In genomic region chr10:43490846-43491245, GRCm38 (mm10) we compare ENCODE assay signal across 13 mouse cellular contexts. TPM values are rescaled to one million over a fixed set of nuclear protein-coding genes. Genes with fewer than 3 reads are reported as not detected.
DNase-seq lines count a peak whose midpoint lies in the region; ATAC-seq and TF ChIP-seq lines count a peak whose summit lies in the region.
"Had no signal": no experiment of that assay in that cellular context is flagged by ENCODE, and none has a peak within 500 bp of the region (broad histone marks: within the 10 kb centered on the region; RNA-seq: fewer than 3 reads in every experiment).

No protein-coding gene starts in this region.

- no peak for ATAC-seq in kidney, embryonic 16.5 days (ENCODE audit: low FRiP score, low TSS enrichment)
- ATAC-seq in intestine, embryonic 14.5 days (replicated peaks; ENCODE audit: low FRiP score, low TSS enrichment, low read depth), result 0 out of 2 replicates have a peak, but pooled peaks have one; percentile 24
- peak; percentile 80 for ATAC-seq in liver, postnatal 0 days
- ATAC-seq in granulocyte monocyte progenitor cell, adult 5-6 weeks (replicated peaks; ENCODE audit: poor library complexity, severe bottlenecking), result no peak
- no peak for ATAC-seq in activated CD4-positive, CD25-positive, alpha-beta regulatory T cell, adult 4 months

- no peak for TF ChIP-seq CTCF in liver, postnatal 0 days (IDR thresholded peaks at IDR 0.05; ENCODE audit: low read depth)

- H3K4me1 ChIP-seq in kidney, embryonic 16.5 days (ENCODE audit: insufficient read depth, low read length), result peaks cover 24% of the 10 kb centered on the region
- H3K4me1 ChIP-seq in intestine, embryonic 14.5 days (replicated peaks; ENCODE audit: control insufficient read depth, insufficient read depth, low read length), result peaks cover 8% of the 10 kb centered on the region
- H3K4me1 ChIP-seq in liver, postnatal 0 days (ENCODE audit: insufficient read depth), result peaks cover 20% of the 10 kb centered on the region

- WGBS in kidney, embryonic 16.5 days, result 72% methylated on average over 5 of the region's 5 CpGs
- 80% methylated on average over 5 of the region's 5 CpGs for WGBS in intestine, embryonic 14.5 days
- 70% methylated on average over 5 of the region's 5 CpGs for WGBS in liver, postnatal 0 days (ENCODE audit: insufficient replicate concordance)

- TF ChIP-seq EP300 in liver, postnatal 0 days (IDR thresholded peaks at IDR 0.05; ENCODE audit: low read depth), result no peak

- H3K9me3 ChIP-seq in kidney, embryonic 16.5 days (ENCODE audit: low read length), result no peaks in the 10 kb centered on the region
- H3K9me3 ChIP-seq in intestine, embryonic 14.5 days (ENCODE audit: control insufficient read depth, low read length), result no peaks in the 10 kb centered on the region
- H3K9me3 ChIP-seq in liver, postnatal 0 days (ENCODE audit: low read length), result no peaks in the 10 kb centered on the region
- H3K9me3 ChIP-seq: forebrain, embryonic 12.5 days; limb, embryonic 13.5 days had no signal

- H3K9ac ChIP-seq in kidney, embryonic 16.5 days (replicated peaks; ENCODE audit: low read length), result no peak overlapping the region
- H3K9ac ChIP-seq in intestine, embryonic 14.5 days (ENCODE audit: low read length), result no peak overlapping the region
- H3K9ac ChIP-seq in liver, postnatal 0 days (replicated peaks), result no peak overlapping the region
- H3K9ac ChIP-seq: forebrain, embryonic 12.5 days had no signal

- no peaks in the 10 kb centered on the region for H3K27me3 ChIP-seq in kidney, embryonic 16.5 days (ENCODE audit: insufficient read depth, low read length)
- no peaks in the 10 kb centered on the region for H3K27me3 ChIP-seq in intestine, embryonic 14.5 days (replicated peaks; ENCODE audit: control insufficient read depth, insufficient read depth, low read length)
- H3K27me3 ChIP-seq in liver, postnatal 0 days (ENCODE audit: insufficient read depth, low read length), result no peaks in the 10 kb centered on the region
- H3K27me3 ChIP-seq: forebrain, embryonic 12.5 days; limb, embryonic 13.5 days had no signal

- H3K27ac ChIP-seq in kidney, embryonic 16.5 days (ENCODE audit: low read length), result no peak overlapping the region
- H3K27ac ChIP-seq in intestine, embryonic 14.5 days (ENCODE audit: low read depth), result no peak overlapping the region
- peak overlapping the region; percentile 69 for H3K27ac ChIP-seq in liver, postnatal 0 days (ENCODE audit: low read depth)
- H3K27ac ChIP-seq: forebrain, embryonic 12.5 days; limb, embryonic 13.5 days had no signal

- no peak overlapping the region for H3K4me3 ChIP-seq in kidney, embryonic 16.5 days (ENCODE audit: low read length)
- no peak overlapping the region for H3K4me3 ChIP-seq in intestine, embryonic 14.5 days (ENCODE audit: low read depth, low read length)
- H3K4me3 ChIP-seq in liver, postnatal 0 days (ENCODE audit: low read depth, low read length), result no peak overlapping the region
- H3K4me3 ChIP-seq: forebrain, embryonic 12.5 days; limb, embryonic 13.5 days had no signal

- peak; percentile 40 for DNase-seq in adrenal gland, postnatal 14 days
- DNase-seq in adrenal gland, adult 18-20 months (ENCODE audit: low spot score in 2 of 2), result no peak
- DNase-seq in kidney, adult 18-20 months, result peak; percentile 57
- no peak for DNase-seq in intestine, embryonic 14.5 days (ENCODE audit: low spot score)
- DNase-seq in liver, postnatal 0 days, result no peak
- DNase-seq: adrenal gland, adult 8-10 months; cerebellum, adult 11 months; lung, postnatal 4 days had no signal

- H3K36me3 ChIP-seq in kidney, embryonic 16.5 days (ENCODE audit: insufficient read depth, low read length), result peaks cover 17% of the 10 kb centered on the region
- peaks cover 17% of the 10 kb centered on the region for H3K36me3 ChIP-seq in intestine, embryonic 14.5 days (ENCODE audit: control insufficient read depth, insufficient read depth, low read length)
- no peaks in the 10 kb centered on the region; the same call in 1 of the 2 replicates for H3K36me3 ChIP-seq in liver, postnatal 0 days (replicated peaks; ENCODE audit: insufficient read depth, low read length)

- H3K4me2 ChIP-seq in kidney, embryonic 16.5 days (replicated peaks; ENCODE audit: low read depth, low read length), result no peak overlapping the region
- no peak overlapping the region for H3K4me2 ChIP-seq in intestine, embryonic 14.5 days (ENCODE audit: low read length)
- H3K4me2 ChIP-seq in liver, postnatal 0 days (ENCODE audit: low read depth, low read length), result no peak overlapping the region
- H3K4me2 ChIP-seq: forebrain, embryonic 12.5 days; limb, embryonic 13.5 days had no signal

RNA-seq across cellular contexts. Expression of gene Bend3, which starts 12.2 kb away (rescaled TPM):
- total RNA-seq in adrenal gland, postnatal 14 days (2021), result 7.0 and 7.2 TPM in 2 replicates
- total RNA-seq in adrenal gland, adult 18-20 months (2021), result 1 to 10 TPM; 3.9 to 4.7 TPM
- polyA plus RNA-seq in kidney, embryonic 16.5 days (2015; fragmentation: Nextera tagmentation; extraction: Ambion mirVana), result 4.1 and 6.8 TPM in 2 replicates
- 4.2 and 5.3 TPM in 2 replicates for polyA plus RNA-seq in intestine, embryonic 14.5 days (2014; fragmentation: Nextera tagmentation; extraction: Ambion mirVana)
- polyA plus RNA-seq in liver, postnatal 0 days (2015; fragmentation: Nextera tagmentation; extraction: Ambion mirVana), result 0.51 TPM in 2 replicates
- 6.5 and 13.7 TPM in 2 replicates for total RNA-seq in granulocyte monocyte progenitor cell, adult 5-6 weeks (2014; fragmentation: Nextera tagmentation)
- total RNA-seq in granulocyte monocyte progenitor cell, adult 5-6 weeks (2017), result 3.8 and 5.2 TPM in 2 replicates
- polyA plus RNA-seq in activated CD4-positive, CD25-positive, alpha-beta regulatory T cell, adult 4 months (2017; shearing (Covaris generic)), result 1 to 10 TPM; 1.0 to 1.5 TPM

RNA-seq across cellular contexts. Expression of gene Gm9803, which starts 33.0 kb away (rescaled TPM):
- 19.7 and 21.9 TPM in 2 replicates for total RNA-seq in adrenal gland, postnatal 14 days (2021)
- 10 to 100 TPM in 1 of 2 experiments, 1 to 10 TPM in 1; 6.9 to 17.4 TPM for total RNA-seq in adrenal gland, adult 18-20 months (2021)
- 13.8 and 28.9 TPM in 2 replicates for polyA plus RNA-seq in kidney, embryonic 16.5 days (2015; fragmentation: Nextera tagmentation; extraction: Ambion mirVana)
- 7.8 and 19.0 TPM in 2 replicates for polyA plus RNA-seq in intestine, embryonic 14.5 days (2014; fragmentation: Nextera tagmentation; extraction: Ambion mirVana)
- polyA plus RNA-seq in liver, postnatal 0 days (2015; fragmentation: Nextera tagmentation; extraction: Ambion mirVana), result 7.8 and 8.7 TPM in 2 replicates
- 4.8 and 4.9 TPM in 2 replicates for total RNA-seq in granulocyte monocyte progenitor cell, adult 5-6 weeks (2014; fragmentation: Nextera tagmentation)
- total RNA-seq in granulocyte monocyte progenitor cell, adult 5-6 weeks (2017), result 2.5 and 4.0 TPM in 2 replicates
- polyA plus RNA-seq in activated CD4-positive, CD25-positive, alpha-beta regulatory T cell, adult 4 months (2017; shearing (Covaris generic)), result 10 to 100 TPM; 33.4 to 45.0 TPM

RNA-seq across cellular contexts. Expression of gene 1700021F05Rik, which starts 49.9 kb away (rescaled TPM):
- total RNA-seq in adrenal gland, postnatal 14 days (2021), result 94.0 and 99.4 TPM in 2 replicates
- total RNA-seq in adrenal gland, adult 18-20 months (2021), result 10 to 100 TPM; 60.2 to 81.3 TPM
- 75.0 and 78.4 TPM in 2 replicates for polyA plus RNA-seq in kidney, embryonic 16.5 days (2015; fragmentation: Nextera tagmentation; extraction: Ambion mirVana)
- polyA plus RNA-seq in intestine, embryonic 14.5 days (2014; fragmentation: Nextera tagmentation; extraction: Ambion mirVana), result 61.4 and 65.9 TPM in 2 replicates
- polyA plus RNA-seq in liver, postnatal 0 days (2015; fragmentation: Nextera tagmentation; extraction: Ambion mirVana), result 31.2 and 32.5 TPM in 2 replicates
- total RNA-seq in granulocyte monocyte progenitor cell, adult 5-6 weeks (2014; fragmentation: Nextera tagmentation), result 25.9 and 52.7 TPM in 2 replicates
- 52.1 and 76.1 TPM in 2 replicates for total RNA-seq in granulocyte monocyte progenitor cell, adult 5-6 weeks (2017)
- 10 to 100 TPM; 27.3 to 34.2 TPM for polyA plus RNA-seq in activated CD4-positive, CD25-positive, alpha-beta regulatory T cell, adult 4 months (2017; shearing (Covaris generic))

Comparison
In these comparisons a context has a peak if more than half of its experiments do, and no peak if none do; other contexts are left out.
1. DNase-seq: peak in adrenal gland, postnatal 14 days (single experiment) and kidney, adult 18-20 months (single experiment); none in adrenal gland, adult 18-20 months (0 of 2), intestine, embryonic 14.5 days (single experiment) and liver, postnatal 0 days (single experiment).
2. ATAC-seq: peak in intestine, embryonic 14.5 days (single experiment) and liver, postnatal 0 days (single experiment); none in kidney, embryonic 16.5 days (single experiment), granulocyte monocyte progenitor cell, adult 5-6 weeks (single experiment) and activated CD4-positive, CD25-positive, alpha-beta regulatory T cell, adult 4 months (single experiment).